Mouse (Mus musculus) R1 (cell line): ENCODE measurements around the gene Sema5a.
A peak's percentile ranks its signal among the peaks of the same experiment; 100 is the strongest.

Experiments
- DNase-seq: peaks from one replicate; pipeline ENCODE4 v3.0.0-alpha.2; 2018; ENCODE audit warnings: low read depth, low spot score

The Sema5a gene

GRCm38 (mm10) chr15:32434274-32434673 lies 189.7 kb downstream of the Sema5a start:
- DNase-seq: no peak

DNA sequence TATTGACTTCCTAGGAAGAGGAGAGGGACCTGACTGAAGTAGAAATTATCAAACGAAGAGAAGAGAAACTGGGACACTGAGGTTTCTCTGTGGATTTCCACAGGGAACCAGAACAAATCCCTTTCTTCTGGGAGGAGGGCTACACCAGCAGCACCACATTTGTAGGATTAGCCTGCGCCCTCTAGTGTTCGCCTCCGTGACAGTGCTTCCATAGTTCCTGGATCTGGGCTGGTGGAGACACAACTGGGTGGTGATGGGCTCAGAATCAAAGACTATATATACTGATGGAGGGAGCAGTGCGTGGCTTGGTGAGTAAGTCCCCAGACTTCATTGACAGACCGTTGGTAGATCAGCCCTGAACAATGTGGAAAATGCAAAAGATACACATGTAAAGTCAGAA lies 193.0 kb downstream of the Sema5a start:
- peak; percentile 60 for DNase-seq

GRCm38 (mm10) chr15:32442745-32443144 lies 198.1 kb downstream of the Sema5a start:
- no peak for DNase-seq

DNA sequence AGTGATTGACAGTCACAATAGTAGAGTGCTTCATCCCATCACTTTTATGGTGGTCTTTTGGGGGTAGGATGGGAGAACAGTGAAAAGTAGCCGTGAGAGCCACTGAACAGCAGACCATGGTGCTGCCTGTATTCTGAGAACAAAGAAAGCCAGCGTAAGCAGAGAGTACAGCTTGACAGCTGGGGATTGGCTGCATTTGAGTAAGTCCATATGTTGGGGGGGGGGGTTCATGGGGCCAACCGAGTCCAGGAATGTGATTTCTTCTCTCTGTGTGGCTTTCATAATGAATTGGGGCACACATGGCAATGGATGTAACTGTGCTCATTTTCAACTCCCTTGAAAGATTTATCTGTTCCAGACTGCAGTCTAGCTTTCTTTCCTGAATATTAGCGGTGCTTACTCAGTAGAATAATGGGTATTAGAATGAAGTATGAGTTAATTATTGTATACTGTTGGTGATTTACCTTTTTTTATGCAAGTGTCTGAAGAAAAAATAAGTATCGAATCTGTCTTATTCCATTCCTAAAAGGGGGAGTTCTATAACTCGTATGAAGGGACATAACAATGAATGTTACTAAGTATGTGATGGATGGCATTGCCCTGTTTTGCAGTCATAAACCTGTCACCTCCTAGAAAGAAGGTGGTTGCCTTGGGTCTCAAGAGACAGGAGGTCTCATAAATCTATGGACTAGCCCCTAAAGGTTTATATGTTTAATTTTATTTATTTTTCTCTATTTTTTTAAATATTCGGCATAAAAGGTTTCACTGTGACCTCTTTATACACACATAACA lies 203.1 kb downstream of the Sema5a start:
- DNase-seq: no peak

DNA sequence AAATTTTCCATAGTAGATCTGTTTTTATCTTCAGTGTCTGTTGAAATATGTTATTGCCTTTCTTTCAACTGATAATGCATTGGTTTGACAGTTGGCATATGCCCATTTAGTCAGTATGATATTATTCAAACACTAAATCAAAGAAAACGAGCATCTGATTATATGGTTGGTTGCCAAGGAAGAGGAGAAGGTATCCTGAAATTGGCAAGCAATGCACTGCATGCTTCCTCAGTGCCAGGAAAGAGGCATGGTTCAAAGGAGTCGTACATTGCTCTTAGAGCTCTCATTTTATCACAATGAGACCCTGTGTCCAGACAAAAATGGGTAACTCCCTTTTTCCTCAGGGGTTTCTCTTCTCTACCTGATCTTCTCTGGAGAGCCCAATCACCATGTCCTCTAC lies 214.4 kb downstream of the Sema5a start:
- no peak for DNase-seq

DNA sequence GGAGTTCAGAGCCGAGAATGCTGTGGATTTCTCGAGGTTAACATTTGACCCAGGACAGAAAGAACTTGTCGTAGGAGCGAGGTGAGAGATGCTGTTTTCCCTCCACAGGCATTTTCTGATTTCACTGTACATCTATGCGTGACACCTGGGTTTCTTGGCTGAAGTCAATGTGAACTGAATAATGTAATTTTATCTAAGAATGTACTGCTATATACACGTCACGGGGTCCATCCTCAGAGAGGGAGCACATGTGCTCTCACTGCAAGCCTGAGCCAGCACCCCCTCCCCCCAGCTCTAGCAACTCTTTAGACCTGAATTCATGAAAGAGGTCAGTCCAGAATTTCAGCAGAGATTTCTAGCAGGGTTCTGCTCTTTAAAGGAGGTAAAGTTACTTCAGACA lies 215.6 kb downstream of the Sema5a start:
- DNase-seq: no peak

DNA sequence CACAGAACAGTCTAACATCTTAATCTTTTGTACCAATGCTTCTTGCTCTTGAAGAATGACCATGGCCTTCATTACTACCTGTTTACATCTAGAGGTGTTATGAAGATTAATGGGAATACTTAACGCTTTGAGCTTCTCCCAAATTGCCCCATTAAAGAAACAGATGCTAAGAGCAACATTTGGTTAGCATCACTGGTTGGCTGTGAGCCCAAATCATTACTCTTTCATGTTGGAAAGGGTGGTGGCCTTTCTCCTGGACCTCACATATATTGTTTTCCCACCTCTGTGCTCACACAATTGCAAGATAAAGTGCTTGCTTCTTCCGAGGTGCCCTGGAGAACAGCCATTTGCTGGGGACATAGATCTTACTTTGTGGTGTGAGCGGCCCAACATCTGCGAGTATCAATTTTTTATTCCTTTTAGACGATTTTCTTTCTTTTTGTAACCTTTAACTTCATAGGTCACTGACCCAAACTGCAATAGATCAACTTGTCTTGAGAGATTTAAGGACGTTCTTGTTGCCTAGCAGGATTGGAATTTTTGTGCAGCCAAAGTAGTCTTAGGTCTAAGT lies 227.0 kb downstream of the Sema5a start:
- DNase-seq: no peak

DNA sequence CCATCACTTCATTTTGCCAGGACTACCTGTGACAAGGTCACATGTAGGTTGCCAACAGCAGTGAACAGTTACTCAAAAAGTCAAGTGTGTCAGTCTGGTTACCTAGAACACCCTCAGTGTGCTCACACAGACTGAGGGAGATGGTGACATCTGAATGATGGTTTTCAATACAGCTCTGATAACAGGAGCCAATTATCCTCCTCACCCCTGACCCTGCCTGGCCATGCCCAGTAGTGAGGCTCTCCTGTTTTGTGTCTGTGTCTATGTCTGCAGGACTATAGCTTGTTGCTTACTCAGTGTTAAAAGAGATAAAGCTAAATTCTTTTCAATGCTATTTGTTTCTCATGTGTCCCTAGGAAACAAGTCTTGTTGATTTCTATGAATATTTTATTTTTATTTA lies 236.1 kb downstream of the Sema5a start:
- no peak for DNase-seq

DNA sequence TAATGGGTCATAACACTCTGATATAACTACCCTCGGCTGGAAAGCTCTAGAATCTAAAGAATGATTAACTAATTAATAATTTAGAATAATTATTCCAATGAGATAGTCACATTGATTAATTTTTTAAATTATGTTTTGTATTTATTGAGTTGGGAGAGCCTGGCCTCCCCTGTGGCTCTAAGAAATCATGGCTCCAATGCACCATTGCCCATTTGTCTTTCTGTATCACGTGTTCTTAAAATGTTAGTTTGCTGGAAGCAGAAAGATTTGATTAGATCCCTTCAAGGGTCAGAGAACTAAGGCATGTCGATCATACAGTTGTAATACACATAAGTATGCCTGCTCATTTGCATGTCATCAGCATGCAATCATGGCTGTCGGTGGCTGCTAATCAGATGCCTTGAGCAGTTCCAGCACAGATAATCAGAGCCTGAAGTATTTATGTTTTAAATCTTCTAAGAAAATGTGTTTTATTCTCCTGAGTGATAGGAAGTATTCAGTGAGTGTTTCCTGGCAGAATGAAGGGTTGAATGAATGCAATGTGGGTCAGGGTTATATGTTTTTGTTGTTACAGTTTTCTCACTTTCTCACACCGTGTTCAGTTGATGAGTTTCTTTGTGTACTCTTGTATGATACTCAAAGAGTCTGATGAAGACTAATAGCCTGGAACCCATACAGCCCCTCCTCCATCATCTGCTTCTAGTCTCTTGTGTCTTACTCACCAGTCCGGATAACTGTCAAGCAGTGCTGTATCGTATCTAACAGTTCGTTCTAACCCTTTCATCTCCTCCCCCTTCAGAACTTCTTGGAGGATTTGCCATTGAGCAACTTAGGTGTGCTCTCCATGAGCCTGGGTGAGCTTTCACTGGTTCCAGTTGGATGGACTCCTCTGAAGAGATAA lies 240.7 kb downstream of the Sema5a start:
- no peak for DNase-seq

DNA sequence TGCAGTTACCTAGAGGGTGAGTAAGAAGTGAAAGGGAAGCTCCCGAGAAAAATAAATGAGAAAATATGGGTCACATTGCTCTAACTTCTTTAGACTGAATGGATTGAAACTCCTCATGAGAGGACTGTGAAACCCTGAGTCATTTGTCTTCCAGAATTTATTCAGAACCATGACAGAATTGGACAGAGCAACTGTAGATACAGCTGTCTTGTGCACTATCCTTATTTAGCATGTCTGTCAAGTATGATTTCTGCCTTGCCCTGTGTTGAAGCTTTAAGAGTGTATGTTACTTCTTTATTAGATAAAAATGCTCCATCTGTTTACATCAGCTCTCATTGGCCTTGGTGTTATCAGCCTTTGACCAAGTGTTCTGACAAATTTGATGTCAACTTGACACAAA lies 243.4 kb downstream of the Sema5a start:
- no peak for DNase-seq

DNA sequence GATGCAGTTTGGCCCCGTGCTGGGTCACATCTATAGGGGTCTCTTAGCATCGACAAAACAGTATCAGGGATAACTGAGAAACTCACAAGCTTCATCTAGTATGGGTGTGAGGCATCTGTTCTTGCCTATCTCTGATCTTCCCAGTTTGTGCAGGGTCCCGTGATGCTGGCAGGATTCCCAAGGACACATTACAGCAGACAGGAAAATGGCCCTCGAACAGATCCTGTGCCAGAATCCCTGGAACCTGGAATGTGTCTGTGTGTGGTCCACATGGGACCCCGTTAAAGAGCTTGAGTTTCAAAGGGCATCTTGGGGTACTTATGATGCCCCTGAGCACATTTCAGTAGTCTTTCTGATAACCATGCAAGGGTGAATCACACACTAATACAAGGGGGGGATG lies 249.6 kb downstream of the Sema5a start:
- DNase-seq: no peak

DNA sequence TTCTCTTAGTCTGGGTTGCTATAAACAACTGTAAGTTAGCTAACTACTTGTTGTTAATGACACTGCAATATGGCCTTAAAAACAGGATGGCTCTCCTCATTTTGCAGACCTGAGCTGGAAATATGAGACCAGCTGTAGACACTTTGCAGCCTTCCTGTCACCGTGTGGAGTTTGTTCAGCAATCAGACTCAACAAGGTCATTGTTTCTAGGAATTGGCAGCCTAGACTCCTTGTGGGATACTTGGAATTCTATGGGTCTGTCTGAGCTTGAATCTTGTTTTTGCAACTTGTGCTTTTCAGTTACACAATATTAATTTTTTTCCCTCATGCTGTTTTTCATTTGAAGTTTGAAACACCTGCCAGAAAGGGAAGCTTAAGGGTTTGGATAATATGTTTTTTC lies 250.3 kb downstream of the Sema5a start:
- no peak for DNase-seq

DNA sequence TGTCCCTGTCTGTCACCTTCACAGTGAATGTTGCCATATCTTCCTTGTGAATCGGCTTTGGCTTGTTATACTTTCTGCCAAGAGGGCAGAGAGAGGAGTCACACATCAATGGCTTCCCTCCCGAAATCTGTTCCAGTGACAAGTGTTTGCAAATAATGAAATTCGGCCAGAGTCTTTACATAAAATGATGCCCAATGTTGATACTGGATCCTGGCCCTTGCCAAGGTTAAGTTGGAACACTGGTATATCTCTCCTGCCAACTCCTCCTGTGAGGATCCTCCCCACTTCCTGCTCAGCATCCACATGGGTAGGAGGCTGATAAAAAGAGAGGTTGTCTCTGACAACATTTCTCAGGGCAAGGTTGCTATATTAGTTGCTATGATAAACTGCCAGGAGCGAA lies 252.3 kb downstream of the Sema5a start:
- no peak for DNase-seq

DNA sequence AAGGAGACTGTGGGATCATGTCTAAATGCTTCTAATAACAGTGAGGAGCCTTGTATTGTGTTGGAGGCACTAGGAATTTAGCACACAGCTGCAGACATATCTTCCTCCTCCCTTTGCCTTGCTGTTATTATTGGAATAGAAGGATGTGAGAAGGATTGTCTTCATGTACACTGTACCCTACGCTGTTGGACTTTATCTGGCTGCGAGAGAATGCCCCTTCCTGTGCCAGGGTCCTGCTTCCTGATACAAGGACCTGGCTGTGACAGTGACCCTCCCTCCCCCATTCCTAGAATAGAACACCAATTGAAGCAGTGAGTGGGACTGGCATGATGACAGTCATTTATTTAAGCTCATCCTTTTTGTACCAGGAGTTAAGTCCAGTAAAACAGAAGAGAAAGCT lies 261.3 kb downstream of the Sema5a start:
- DNase-seq: no peak

GRCm38 (mm10) chr15:32508282-32508681 lies 263.7 kb downstream of the Sema5a start:
- no peak for DNase-seq

GRCm38 (mm10) chr15:32514877-32515276 lies 270.3 kb downstream of the Sema5a start:
- DNase-seq: no peak

- no peak for DNase-seq
These were observed 273.3 kb downstream of the Sema5a start for GRCm38 (mm10) chr15:32517954-32518353.

DNA sequence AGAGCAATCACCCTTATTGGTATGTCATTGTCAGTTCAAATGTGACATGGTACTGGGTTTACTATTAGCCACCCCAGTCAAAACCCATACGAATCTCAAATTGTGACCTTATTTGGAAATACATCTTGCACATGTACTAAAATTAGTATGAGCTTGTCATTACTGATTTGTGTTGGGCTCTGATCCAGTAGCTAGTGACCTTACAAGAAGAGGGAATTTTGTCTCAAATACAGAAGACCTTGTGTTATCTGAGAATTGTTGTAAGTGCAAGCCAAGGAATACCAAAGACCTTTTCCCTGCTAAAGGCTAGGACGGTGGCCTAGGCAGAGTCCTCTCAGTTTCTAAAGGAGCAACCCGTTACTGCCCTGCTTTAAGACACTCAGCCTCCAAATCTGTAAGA lies 287.9 kb downstream of the Sema5a start:
- no peak for DNase-seq

- DNase-seq: no peak
These were observed 289.0 kb downstream of the Sema5a start for GRCm38 (mm10) chr15:32533541-32534080.

- DNase-seq: no peak
These were observed 292.3 kb downstream of the Sema5a start for GRCm38 (mm10) chr15:32536755-32537503.

- no peak for DNase-seq
These were observed 292.8 kb downstream of the Sema5a start for GRCm38 (mm10) chr15:32537504-32537792.

- no peak for DNase-seq
These were observed 293.5 kb downstream of the Sema5a start for GRCm38 (mm10) chr15:32538092-32538491.
